Mouse (Mus musculus): ENCODE results near the gene Slc44a5.

DNA sequence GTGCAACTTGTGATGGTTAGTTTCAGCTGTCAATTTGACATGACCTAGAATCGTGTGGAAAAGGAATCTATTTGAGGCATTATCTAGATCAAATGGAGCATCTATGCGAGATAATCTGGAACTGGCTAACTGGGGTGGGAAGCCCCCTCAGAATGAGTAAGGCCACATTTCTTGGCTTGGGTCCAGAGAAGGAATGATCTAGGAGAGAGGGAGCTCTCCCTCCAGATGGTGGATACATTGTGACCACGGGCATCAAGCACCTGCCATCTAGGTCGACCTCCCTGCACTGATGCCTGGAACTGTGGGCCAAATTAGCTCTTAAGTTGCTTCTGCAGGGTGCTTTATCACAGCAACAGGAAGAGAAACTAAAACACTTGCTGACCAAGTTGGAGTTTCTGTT, 155.8 kb downstream of the Slc44a5 start:
- TF ChIP-seq CTCF (conservative IDR thresholded peaks at IDR 0.05; ENCODE audit: low read length) (no peak), POU5F1 (IDR thresholded peaks at IDR 0.05; ENCODE audit: borderline replicate concordance, low read length) (no peak)

All from E14TG2a.4 (cell line).